Mouse (Mus musculus) spleen, adult 2 months (tissue): ENCODE measurements around the gene Lrrtm1.

Experiments
- CTCF ChIP-seq: fragments of 200-500 bp; IDR thresholded peaks from 2 replicates; pipeline ENCODE4 v1.5.1; 2011; ENCODE audit warnings: mild to moderate bottlenecking, inconsistent platforms; ENCODE audit not compliant: insufficient read depth, insufficient read length, insufficient replicate concordance; ENCODE audit errors: extremely low read depth
- POLR2A ChIP-seq: fragments of 200-500 bp; IDR thresholded peaks from 2 replicates; pipeline ENCODE4 v1.6.1; 2011; ENCODE audit warnings: low read depth, low read length, inconsistent platforms

GRCm38 (mm10) chr6:77306796-77307195, 64.3 kb downstream of the Lrrtm1 start:
- TF ChIP-seq POLR2A (no peak), CTCF (no peak)
